Mouse (Mus musculus): Measurements from ENCODE around the gene Cdh18. TPM values are rescaled to one million over a fixed set of nuclear protein-coding genes. Genes with fewer than 3 reads are reported as not detected.

Gene Cdh18
- total RNA-seq, 2 experiments from 2014 or later, result not detected

- DNase-seq, result no peak
- Histone ChIP-seq H3K4me3 (no peak overlapping the region), H3K27ac (no peak overlapping the region)
- intact Hi-C loops (cut with DNase I), result no loop called here
- no peak for TF ChIP-seq CTCF (IDR thresholded peaks at IDR 0.05)
Observed at GRCm38 (mm10) chr15:23455344-23455743, 906.5 kb downstream of the Cdh18 start.

- intact Hi-C loops (cut with DNase I), result no loop called here
- DNase-seq, result no peak
- no peak for TF ChIP-seq CTCF (IDR thresholded peaks at IDR 0.05)
- Histone ChIP-seq H3K4me3 (no peak overlapping the region), H3K27ac (no peak overlapping the region)
Observed at GRCm38 (mm10) chr15:23457401-23457800, 908.6 kb downstream of the Cdh18 start.

- H3K4me3 ChIP-seq, result no peak overlapping the region
- intact Hi-C loops (cut with DNase I), result no loop called here
- no peak for TF ChIP-seq CTCF (IDR thresholded peaks at IDR 0.05)
Observed at GRCm38 (mm10) chr15:23470527-23471475, 922.0 kb downstream of the Cdh18 start.

DNA sequence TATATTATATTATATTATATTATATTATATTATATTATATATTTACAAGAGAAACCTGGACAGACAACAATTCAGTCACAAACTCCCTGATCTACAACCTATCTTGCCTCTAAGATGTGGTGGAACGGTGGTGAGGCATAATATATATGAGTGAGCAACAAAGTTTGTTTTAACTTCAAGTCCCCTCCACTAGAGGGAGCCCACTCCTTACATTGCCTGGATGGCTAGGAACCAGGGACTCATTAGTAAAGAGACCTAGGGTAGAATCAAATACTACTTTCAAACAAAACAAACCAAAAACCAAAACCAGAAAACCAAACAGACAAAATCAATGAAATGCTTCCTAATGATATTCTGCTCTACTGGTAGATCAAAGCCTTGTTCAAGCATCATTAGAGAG lies 937.5 kb downstream of the Cdh18 start:
- no peak overlapping the region for H3K4me3 ChIP-seq
- no peak overlapping the region for H3K27ac ChIP-seq
- intact Hi-C loops (cut with DNase I), result no loop called here
- TF ChIP-seq CTCF (IDR thresholded peaks at IDR 0.05), result peak; percentile 37
- no peak for DNase-seq

More at GRCm38 (mm10) chr15:23470527-23471475, 922.0 kb downstream of the Cdh18 start:
- no peak for DNase-seq
- no peak overlapping the region for H3K27ac ChIP-seq

DNA sequence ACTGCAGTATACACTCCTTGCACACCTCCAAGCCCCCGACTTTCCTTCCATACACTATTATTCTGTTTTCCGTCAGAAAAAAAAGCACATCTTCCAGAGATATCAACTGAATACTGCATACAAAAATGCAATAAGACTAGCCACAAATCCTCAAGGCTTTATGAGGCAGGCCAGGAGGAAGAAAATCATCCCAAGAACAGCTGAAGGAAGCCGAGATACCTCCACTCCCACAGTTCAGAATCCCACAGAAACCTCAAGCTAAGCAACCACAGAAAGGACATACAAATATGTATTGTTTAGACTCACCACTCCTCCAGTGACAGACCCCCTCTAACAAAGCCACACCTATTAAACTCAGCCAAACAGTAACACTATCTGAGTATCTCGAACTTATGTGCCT lies 957.7 kb downstream of the Cdh18 start:
- no peak for DNase-seq
- intact Hi-C loops (cut with DNase I), result no loop called here
- Histone ChIP-seq H3K27ac (no peak overlapping the region), H3K4me3 (no peak overlapping the region)
- no peak for TF ChIP-seq CTCF (IDR thresholded peaks at IDR 0.05)

DNA sequence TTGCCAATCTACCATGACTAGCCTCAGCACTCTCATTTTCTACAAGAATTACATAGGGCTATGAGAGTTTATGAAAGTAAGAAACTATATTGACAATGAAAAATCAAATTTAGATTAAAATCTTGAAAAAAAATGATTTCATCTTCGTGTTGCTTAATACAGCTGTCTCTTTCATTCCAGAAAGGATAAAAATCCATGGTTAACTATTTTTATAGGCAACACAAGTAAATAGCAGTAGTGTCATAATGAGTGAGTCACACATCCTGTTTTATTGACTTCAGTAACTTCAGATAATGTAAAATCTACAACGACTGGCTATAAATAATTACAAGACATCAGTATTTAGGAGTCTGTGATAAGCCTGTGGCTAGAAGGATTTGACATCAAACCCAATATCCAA lies 960.9 kb downstream of the Cdh18 start:
- TF ChIP-seq CTCF (IDR thresholded peaks at IDR 0.05), result no peak
- intact Hi-C loops (cut with DNase I), result no loop called here
- no peak overlapping the region for H3K4me3 ChIP-seq
- no peak overlapping the region for H3K27ac ChIP-seq
- DNase-seq, result no peak

GRCm38 (mm10) chr15:23515786-23516185 lies 967.0 kb downstream of the Cdh18 start:
- DNase-seq, result no peak
- Histone ChIP-seq H3K4me3 (no peak overlapping the region), H3K27ac (no peak overlapping the region)
- intact Hi-C loops (cut with DNase I), result no loop called here
- no peak for TF ChIP-seq CTCF (IDR thresholded peaks at IDR 0.05)

GRCm38 (mm10) chr15:23518079-23518478 lies 969.3 kb downstream of the Cdh18 start:
- no peak for TF ChIP-seq CTCF (IDR thresholded peaks at IDR 0.05)
- H3K27ac ChIP-seq, result no peak overlapping the region
- intact Hi-C loops (cut with DNase I), result no loop called here
- H3K4me3 ChIP-seq, result no peak overlapping the region
- DNase-seq, result no peak

Measured in gastrocnemius, adult 2 months (tissue).